Mouse (Mus musculus): ENCODE results near the gene Apela. TPM values are rescaled to one million over a fixed set of nuclear protein-coding genes. Genes with fewer than 3 reads are reported as not detected.

Apela gene
- polyA plus RNA-seq, 1 experiment from 2014 or later, result 1.1 TPM

GRCm38 (mm10) chr8:64983150-64983897 lies 53.8 kb downstream of the Apela start:
- WGBS, result 71% methylated on average over 20 of the region's 20 CpGs
- H3K4me1 ChIP-seq (replicated peaks; ENCODE audit: control insufficient read depth, insufficient read depth, low read length), result no peaks in the 10 kb centered on the region
- H3K4me3 ChIP-seq (replicated peaks; ENCODE audit: low read length), result no peak overlapping the region
- no peak overlapping the region for H3K4me2 ChIP-seq (ENCODE audit: low read length)
- no peak overlapping the region for H3K27ac ChIP-seq (ENCODE audit: low read length)
- no peaks in the 10 kb centered on the region for H3K27me3 ChIP-seq (replicated peaks; ENCODE audit: control insufficient read depth, insufficient read depth, low read length)
- H3K36me3 ChIP-seq (ENCODE audit: control insufficient read depth, insufficient read depth), result no peaks in the 10 kb centered on the region
- H3K9ac ChIP-seq (replicated peaks; ENCODE audit: low read depth, low read length), result no peak overlapping the region
- no peak for ATAC-seq
- H3K9me3 ChIP-seq (ENCODE audit: control insufficient read depth, low read length), result no peaks in the 10 kb centered on the region

Other genes starting within 250 kb of the Apela start
- 30.1 and 32.9 TPM in 2 replicates for gene Klhl2, start 187.3 kb downstream of the Apela start, polyA plus RNA-seq (2015; fragmentation: Nextera tagmentation; extraction: Ambion mirVana)
- gene Tmem192, start 90.2 kb downstream of the Apela start, polyA plus RNA-seq (2015; fragmentation: Nextera tagmentation; extraction: Ambion mirVana), result 20.9 and 25.0 TPM in 2 replicates
- 0.34 TPM in 1 of 2 replicates, not detected in the other for gene Trim75, start 49.5 kb downstream of the Apela start, polyA plus RNA-seq (2015; fragmentation: Nextera tagmentation; extraction: Ambion mirVana)
- not detected in 2 replicates for gene Trim61, start 18.8 kb downstream of the Apela start, polyA plus RNA-seq (2015; fragmentation: Nextera tagmentation; extraction: Ambion mirVana)
- not detected in 2 replicates for gene Trim60, start 18.8 kb downstream of the Apela start, polyA plus RNA-seq (2015; fragmentation: Nextera tagmentation; extraction: Ambion mirVana)
- gene Gm10663, start 37.7 kb upstream of the Apela start, polyA plus RNA-seq (2015; fragmentation: Nextera tagmentation; extraction: Ambion mirVana), result not detected in 2 replicates
- not detected in 2 replicates for gene BC030870, start 92.2 kb upstream of the Apela start, polyA plus RNA-seq (2015; fragmentation: Nextera tagmentation; extraction: Ambion mirVana)

All from forebrain, embryonic 16.5 days (tissue).